Mouse (Mus musculus): Measurements from ENCODE around the gene Siglecf. TPM values are rescaled to one million over a fixed set of nuclear protein-coding genes. Genes with fewer than 3 reads are reported as not detected.

The Siglecf gene
- polyA plus RNA-seq (2012; rRNA removed; ENCODE audit: low replicate concordance), result 2.5 and 2.7 TPM in 2 replicates

DNA sequence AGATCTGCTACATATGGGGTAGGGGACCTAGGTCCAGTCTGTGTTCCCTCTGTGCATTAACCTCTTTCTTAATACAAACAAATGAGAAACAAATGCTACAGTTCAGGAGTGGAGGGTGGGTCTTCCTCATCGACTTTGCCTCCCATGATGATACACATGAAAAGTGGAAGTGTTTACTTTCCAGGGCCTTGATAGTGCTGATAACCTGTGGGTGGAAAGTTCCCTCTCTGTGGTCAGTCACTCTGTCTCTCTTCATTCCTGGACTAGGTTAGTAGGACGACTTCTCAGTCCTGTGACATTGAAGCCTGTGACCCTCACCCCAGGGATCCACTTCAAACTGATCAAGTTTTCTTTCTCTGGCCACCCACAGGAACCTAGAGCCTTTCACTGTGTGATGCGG is at the start of gene Siglecf:
TSS of gene Siglecf (plus strand) at position 188 of the 400 bp plus-strand sequence.

DNA sequence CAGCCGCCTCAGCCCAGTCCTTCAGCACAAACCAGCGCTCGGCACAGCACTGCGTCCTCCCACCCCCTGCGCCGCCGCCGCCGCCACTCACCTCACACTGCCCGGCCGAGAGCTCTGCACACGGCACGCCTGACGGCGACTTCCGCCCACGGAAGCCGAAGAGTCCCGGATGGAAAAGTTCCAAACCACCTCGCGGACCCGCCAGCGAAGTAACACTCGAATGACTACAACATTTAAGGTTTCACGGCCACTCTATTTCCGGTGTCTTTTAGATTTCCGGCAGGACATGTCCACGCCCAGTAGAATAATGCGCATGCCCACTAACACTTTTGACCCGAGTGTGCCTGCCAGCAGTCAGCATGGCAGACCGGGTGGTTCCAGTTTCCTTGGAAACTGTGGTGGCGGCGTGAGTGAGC is 38.1 kb upstream of the Siglecf start, which contains the start of gene Zfp715:
TSS of gene Zfp715 (minus strand) at position 282 of the 416 bp plus-strand sequence.

DNA sequence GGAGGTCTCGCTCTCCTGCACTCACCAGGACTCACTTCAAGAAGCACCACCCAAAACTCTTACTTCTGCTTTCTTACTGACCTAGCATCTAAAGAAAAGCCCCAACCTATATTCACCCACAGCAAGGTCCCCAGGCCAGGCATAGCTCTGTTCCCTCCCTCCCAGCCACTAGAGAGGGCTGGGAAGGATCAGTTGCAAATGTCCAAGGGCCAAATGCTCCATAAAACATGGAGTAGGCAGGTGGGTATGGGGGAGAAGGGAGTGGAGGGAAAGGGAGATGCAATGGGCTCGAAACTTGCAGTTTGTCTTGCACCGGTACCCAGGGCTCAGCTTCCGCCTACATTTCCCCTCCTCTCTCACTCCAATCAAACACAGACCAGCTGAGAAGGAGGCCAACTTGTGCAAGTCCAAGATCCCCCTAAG is 57.0 kb downstream of the Siglecf start, which contains the start of gene Siglecg:
TSS of gene Siglecg (plus strand) at position 74 of the 423 bp plus-strand sequence.

Other genes with a start within 250 kb of the Siglecf start
- not detected in 2 replicates for gene Zfp936, start 237.1 kb upstream of the Siglecf start, polyA plus RNA-seq (2012; rRNA removed; ENCODE audit: low replicate concordance)
- 0.32 and 0.33 TPM in 2 replicates for gene Zfp715, start 38.0 kb upstream of the Siglecf start, polyA plus RNA-seq (2012; rRNA removed; ENCODE audit: low replicate concordance)
- 1.4 and 6.1 TPM in 2 replicates for gene Siglecg, start 56.9 kb downstream of the Siglecf start, polyA plus RNA-seq (2012; rRNA removed; ENCODE audit: low replicate concordance)
- gene Lim2, start 76.3 kb downstream of the Siglecf start, polyA plus RNA-seq (2012; rRNA removed; ENCODE audit: low replicate concordance), result not detected in 2 replicates
- 7.4 and 37.4 TPM in 2 replicates for gene Nkg7, start 85.7 kb downstream of the Siglecf start, polyA plus RNA-seq (2012; rRNA removed; ENCODE audit: low replicate concordance)
- gene Cldnd2, start 89.4 kb downstream of the Siglecf start, polyA plus RNA-seq (2012; rRNA removed; ENCODE audit: low replicate concordance), result not detected in 2 replicates
- gene Etfb, start 92.7 kb downstream of the Siglecf start, polyA plus RNA-seq (2012; rRNA removed; ENCODE audit: low replicate concordance), result 33.2 and 35.1 TPM in 2 replicates
- gene Gm45233, start 92.8 kb downstream of the Siglecf start, polyA plus RNA-seq (2012; rRNA removed; ENCODE audit: low replicate concordance), result 0.16 TPM in 1 of 2 replicates, not detected in the other
- 2.7 and 3.0 TPM in 2 replicates for gene Vsig10l, start 111.8 kb downstream of the Siglecf start, polyA plus RNA-seq (2012; rRNA removed; ENCODE audit: low replicate concordance)
- 1.6 and 1.9 TPM in 2 replicates for gene Iglon5, start 138.7 kb downstream of the Siglecf start, polyA plus RNA-seq (2012; rRNA removed; ENCODE audit: low replicate concordance)
- gene 4931406B18Rik, start 154.6 kb downstream of the Siglecf start, polyA plus RNA-seq (2012; rRNA removed; ENCODE audit: low replicate concordance), result not detected in 2 replicates
- 1.4 and 3.5 TPM in 2 replicates for gene Cd33, start 193.1 kb downstream of the Siglecf start, polyA plus RNA-seq (2012; rRNA removed; ENCODE audit: low replicate concordance)
- 0.15 TPM in 2 replicates for gene Zfp658, start 210.9 kb downstream of the Siglecf start, polyA plus RNA-seq (2012; rRNA removed; ENCODE audit: low replicate concordance)
- gene Zfp719, start 228.3 kb downstream of the Siglecf start, polyA plus RNA-seq (2012; rRNA removed; ENCODE audit: low replicate concordance), result 0.14 and 0.43 TPM in 2 replicates

Data from duodenum, adult 2 months (tissue).